Mouse (Mus musculus): ENCODE results near the gene Teddm1a. TPM values are rescaled to one million over a fixed set of nuclear protein-coding genes. Genes with fewer than 3 reads are reported as not detected.
A peak's percentile ranks its signal among the peaks of the same experiment; 100 is the strongest.

Gene Teddm1a
- polyA plus RNA-seq, 1 experiment from 2014 or later, result not detected

- H3K9ac ChIP-seq (replicated peaks; ENCODE audit: low read depth, low read length), result no peak overlapping the region
- H3K4me1 ChIP-seq (ENCODE audit: control insufficient read depth, insufficient read depth, low read length), result no peaks in the 10 kb centered on the region
- no peaks in the 10 kb centered on the region for H3K9me3 ChIP-seq (ENCODE audit: control insufficient read depth, low read depth, low read length)
- H3K27me3 ChIP-seq (ENCODE audit: control insufficient read depth, insufficient read depth, low read length), result no peaks in the 10 kb centered on the region
- no peak overlapping the region for H3K4me3 ChIP-seq (ENCODE audit: low read depth, low read length)
- no peak for ATAC-seq (ENCODE audit: insufficient number of reproducible peaks, insufficient read depth, low FRiP score, low read depth)
- no peak overlapping the region for H3K27ac ChIP-seq (ENCODE audit: low read length)
- H3K4me2 ChIP-seq (replicated peaks; ENCODE audit: low read depth, low read length), result no peak overlapping the region
- H3K36me3 ChIP-seq (ENCODE audit: control insufficient read depth, insufficient read depth, low read length), result no peaks in the 10 kb centered on the region
- 81% methylated on average over 2 of the region's 2 CpGs for WGBS
These were observed 38.9 kb downstream of the Teddm1a start for GRCm38 (mm10) chr1:153930431-153930830.

DNA sequence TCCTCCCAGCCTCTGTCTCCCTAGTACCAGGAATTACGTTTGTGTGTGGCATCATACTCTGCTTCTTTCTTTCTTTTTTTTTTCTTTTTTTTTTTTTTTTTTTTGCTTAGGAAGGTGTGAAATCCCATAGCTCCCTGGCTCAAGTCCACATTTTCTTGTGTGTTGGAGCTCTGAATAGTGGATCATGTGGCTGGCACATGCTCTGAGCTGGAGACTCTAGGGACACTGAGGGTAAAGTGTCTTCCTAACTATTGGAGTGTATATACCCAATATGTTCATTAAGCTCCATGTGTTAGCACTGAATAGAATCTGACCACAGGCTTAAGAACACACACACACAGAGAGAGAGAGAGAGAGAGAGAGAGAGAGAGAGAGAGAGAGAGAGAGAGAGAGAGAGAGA, 42.2 kb downstream of the Teddm1a start:
- no peak overlapping the region for H3K9ac ChIP-seq (replicated peaks; ENCODE audit: low read depth, low read length)
- 74% methylated on average over 1 of the region's 1 CpGs for WGBS
- H3K9me3 ChIP-seq (ENCODE audit: control insufficient read depth, low read depth, low read length), result no peaks in the 10 kb centered on the region
- no peaks in the 10 kb centered on the region for H3K4me1 ChIP-seq (ENCODE audit: control insufficient read depth, insufficient read depth, low read length)
- H3K27ac ChIP-seq (ENCODE audit: low read length), result no peak overlapping the region
- no peak overlapping the region for H3K4me2 ChIP-seq (replicated peaks; ENCODE audit: low read depth, low read length)
- H3K27me3 ChIP-seq (ENCODE audit: control insufficient read depth, insufficient read depth, low read length), result no peaks in the 10 kb centered on the region
- ATAC-seq (ENCODE audit: insufficient number of reproducible peaks, insufficient read depth, low FRiP score, low read depth), result no peak
- H3K36me3 ChIP-seq (ENCODE audit: control insufficient read depth, insufficient read depth, low read length), result no peaks in the 10 kb centered on the region
- H3K4me3 ChIP-seq (ENCODE audit: low read depth, low read length), result no peak overlapping the region

GRCm38 (mm10) chr1:153935844-153936380, 44.4 kb downstream of the Teddm1a start:
- Histone ChIP-seq H3K4me2 (replicated peaks; ENCODE audit: low read depth, low read length) (no peak overlapping the region), H3K27ac (ENCODE audit: low read length) (no peak overlapping the region), H3K9ac (replicated peaks; ENCODE audit: low read depth, low read length) (no peak overlapping the region), H3K36me3 (ENCODE audit: control insufficient read depth, insufficient read depth, low read length) (no peaks in the 10 kb centered on the region), H3K27me3 (ENCODE audit: control insufficient read depth, insufficient read depth, low read length) (no peaks in the 10 kb centered on the region), H3K9me3 (ENCODE audit: control insufficient read depth, low read depth, low read length) (no peaks in the 10 kb centered on the region), H3K4me1 (ENCODE audit: control insufficient read depth, insufficient read depth, low read length) (no peaks in the 10 kb centered on the region), H3K4me3 (ENCODE audit: low read depth, low read length) (no peak overlapping the region)
- ATAC-seq (ENCODE audit: insufficient number of reproducible peaks, insufficient read depth, low FRiP score, low read depth), result no peak
- WGBS, result 80% methylated on average over 12 of the region's 12 CpGs

- Histone ChIP-seq H3K27ac (ENCODE audit: low read length) (no peak overlapping the region), H3K36me3 (ENCODE audit: control insufficient read depth, insufficient read depth, low read length) (no peaks in the 10 kb centered on the region), H3K4me1 (ENCODE audit: control insufficient read depth, insufficient read depth, low read length) (no peaks in the 10 kb centered on the region), H3K4me2 (replicated peaks; ENCODE audit: low read depth, low read length) (no peak overlapping the region), H3K4me3 (ENCODE audit: low read depth, low read length) (no peak overlapping the region), H3K27me3 (ENCODE audit: control insufficient read depth, insufficient read depth, low read length) (no peaks in the 10 kb centered on the region), H3K9me3 (ENCODE audit: control insufficient read depth, low read depth, low read length) (no peaks in the 10 kb centered on the region), H3K9ac (replicated peaks; ENCODE audit: low read depth, low read length) (no peak overlapping the region)
- 94% methylated on average over 2 of the region's 2 CpGs for WGBS
- no peak for ATAC-seq (ENCODE audit: insufficient number of reproducible peaks, insufficient read depth, low FRiP score, low read depth)
These were observed 45.5 kb downstream of the Teddm1a start for GRCm38 (mm10) chr1:153937025-153937424.

DNA sequence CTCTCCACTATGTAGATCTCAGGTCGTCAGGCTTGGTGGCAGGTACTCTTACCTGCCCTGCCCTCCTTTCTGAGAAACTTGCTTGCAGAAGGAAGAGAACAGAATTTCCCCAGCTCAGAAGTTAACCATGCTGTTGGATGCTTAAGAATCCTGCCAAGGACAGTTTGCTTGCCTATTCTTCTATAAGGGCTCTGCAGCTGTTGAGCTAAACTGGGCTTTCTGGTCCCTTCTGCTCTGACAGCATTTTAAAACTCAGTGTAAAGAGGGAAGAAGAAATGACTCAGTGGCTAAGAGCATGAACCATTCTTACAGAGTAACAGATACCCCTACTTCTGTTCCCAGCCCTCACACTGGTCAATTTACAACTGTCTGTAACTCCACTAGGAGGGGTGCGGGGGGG, 49.4 kb downstream of the Teddm1a start:
- no peak overlapping the region for H3K9ac ChIP-seq (replicated peaks; ENCODE audit: low read depth, low read length)
- no peaks in the 10 kb centered on the region for H3K36me3 ChIP-seq (ENCODE audit: control insufficient read depth, insufficient read depth, low read length)
- no peaks in the 10 kb centered on the region for H3K27me3 ChIP-seq (ENCODE audit: control insufficient read depth, insufficient read depth, low read length)
- no peak overlapping the region for H3K4me3 ChIP-seq (ENCODE audit: low read depth, low read length)
- 72% methylated on average over 2 of the region's 2 CpGs for WGBS
- H3K4me1 ChIP-seq (ENCODE audit: control insufficient read depth, insufficient read depth, low read length), result no peaks in the 10 kb centered on the region
- H3K9me3 ChIP-seq (ENCODE audit: control insufficient read depth, low read depth, low read length), result no peaks in the 10 kb centered on the region
- no peak overlapping the region for H3K27ac ChIP-seq (ENCODE audit: low read length)
- no peak for ATAC-seq (ENCODE audit: insufficient number of reproducible peaks, insufficient read depth, low FRiP score, low read depth)
- no peak overlapping the region for H3K4me2 ChIP-seq (replicated peaks; ENCODE audit: low read depth, low read length)

Small RNAs within 50 kb of the gene (microRNA-seq; reads per million reads assigned to microRNA genes)
- 19.5 reads per million, percentile 26 among the genes with 10 or more reads in this experiment for gene Mir8114

Other genes with a start within 250 kb of the Teddm1a start
- gene Rgs8, start 238.7 kb upstream of the Teddm1a start, polyA plus RNA-seq (2014; fragmentation: Nextera tagmentation; extraction: Ambion mirVana), result 0.35 and 0.41 TPM in 2 replicates
- gene Rgs16, start 151.4 kb upstream of the Teddm1a start, polyA plus RNA-seq (2014; fragmentation: Nextera tagmentation; extraction: Ambion mirVana), result 2.4 TPM in 2 replicates
- gene Rnasel, start 142.3 kb upstream of the Teddm1a start, polyA plus RNA-seq (2014; fragmentation: Nextera tagmentation; extraction: Ambion mirVana), result 9.2 and 11.1 TPM in 2 replicates
- 0.30 TPM in 1 of 2 replicates, not detected in the other for gene Rgsl1, start 47.6 kb upstream of the Teddm1a start, polyA plus RNA-seq (2014; fragmentation: Nextera tagmentation; extraction: Ambion mirVana)
- 0.21 and 0.41 TPM in 2 replicates for gene Teddm1b, start 17.4 kb upstream of the Teddm1a start, polyA plus RNA-seq (2014; fragmentation: Nextera tagmentation; extraction: Ambion mirVana)
- 130 and 137 TPM in 2 replicates for gene Glul, start 8.2 kb downstream of the Teddm1a start, polyA plus RNA-seq (2014; fragmentation: Nextera tagmentation; extraction: Ambion mirVana)
- 0.46 and 0.53 TPM in 2 replicates for gene Teddm2, start 8.5 kb downstream of the Teddm1a start, polyA plus RNA-seq (2014; fragmentation: Nextera tagmentation; extraction: Ambion mirVana)

All from stomach, embryonic 14.5 days (tissue).